15 mouse cellular contexts compared by ENCODE assay signal in genomic region chr9:37082246-37082645, GRCm38 (mm10).
"Had no signal": no experiment of that assay in that cellular context is flagged by ENCODE, and none has a peak within 500 bp of the region (broad histone marks: within the 10 kb centered on the region; RNA-seq: fewer than 3 reads in every experiment).

No protein-coding gene starts in this region.

- H3K27me3 ChIP-seq: hindbrain, embryonic 15.5 days; liver, embryonic 12.5 days; neural tube, embryonic 15.5 days had no signal

- H3K27ac ChIP-seq: hindbrain, embryonic 15.5 days; limb, embryonic 13.5 days; liver, embryonic 12.5 days; midbrain, embryonic 10.5 days; neural tube, embryonic 15.5 days had no signal

- H3K4me3 ChIP-seq: hindbrain, embryonic 15.5 days; limb, embryonic 13.5 days; liver, embryonic 12.5 days; midbrain, embryonic 10.5 days; myocyte; neural tube, embryonic 15.5 days had no signal

- DNase-seq: left cerebral cortex, postnatal 4 days; lung, embryonic 14.5 days; lung, postnatal 10 days; lung, postnatal 4 days; midbrain, embryonic 14.5 days; right cerebral cortex, adult 18-20 months; right cerebral cortex, postnatal 25 days; thymus, postnatal 4 days had no signal

- H3K9me3 ChIP-seq: hindbrain, embryonic 15.5 days; limb, embryonic 13.5 days; liver, embryonic 12.5 days; midbrain, embryonic 10.5 days; neural tube, embryonic 15.5 days had no signal

- H3K9ac ChIP-seq: hindbrain, embryonic 15.5 days; limb, embryonic 13.5 days; liver, embryonic 12.5 days; lung, embryonic 14.5 days; neural tube, embryonic 15.5 days had no signal

- H3K36me3 ChIP-seq: hindbrain, embryonic 15.5 days; liver, embryonic 12.5 days; neural tube, embryonic 15.5 days had no signal

- ATAC-seq: intestine, embryonic 16.5 days; liver, embryonic 12.5 days had no signal

- H3K4me2 ChIP-seq: hindbrain, embryonic 15.5 days; limb, embryonic 13.5 days; liver, embryonic 12.5 days; lung, embryonic 14.5 days; neural tube, embryonic 15.5 days had no signal

- H3K4me1 ChIP-seq: liver, embryonic 12.5 days had no signal
